Mouse (Mus musculus) CD4-positive, CD25-positive, alpha-beta regulatory T cell, adult 4 months (primary cell): ENCODE data around the gene March11. TPM values are rescaled to one million over a fixed set of nuclear protein-coding genes. Genes with fewer than 3 reads are reported as not detected.

ENCODE experiments used
- ATAC-seq: one replicate; pipeline ENCODE4 v1.8.0; 2017
- polyA plus RNA-seq, 2 experiments: library from polyadenylated mRNA; unstranded; fragments of 100-300 nt; shearing (Covaris generic); gene quantifications; one replicate each; pipeline ENCODE4 v1.2.1; 2017

Gene March11
- polyA plus RNA-seq, 2 experiments from 2014 or later = 0.42 TPM; not detected in 1

GRCm38 (mm10) chr15:26374232-26374631 is 65.4 kb downstream of the March11 start:
- no peak for ATAC-seq

- ATAC-seq = no peak
Observed at GRCm38 (mm10) chr15:26374946-26375345, 66.1 kb downstream of the March11 start.

- no peak for ATAC-seq
Observed at GRCm38 (mm10) chr15:26377355-26377754, 68.5 kb downstream of the March11 start.

- ATAC-seq = no peak
Observed at GRCm38 (mm10) chr15:26378879-26379278, 70.0 kb downstream of the March11 start.

GRCm38 (mm10) chr15:26379831-26380230 is 71.0 kb downstream of the March11 start:
- no peak for ATAC-seq

- no peak for ATAC-seq
Observed at GRCm38 (mm10) chr15:26380844-26381243, 72.0 kb downstream of the March11 start.

GRCm38 (mm10) chr15:26390001-26390400 is 81.2 kb downstream of the March11 start:
- ATAC-seq = no peak

GRCm38 (mm10) chr15:26396556-26396955 is 87.7 kb downstream of the March11 start:
- no peak for ATAC-seq

GRCm38 (mm10) chr15:26425284-26425683 is 116.4 kb downstream of the March11 start:
- no peak for ATAC-seq

GRCm38 (mm10) chr15:26426231-26426630 is 117.4 kb downstream of the March11 start:
- ATAC-seq = no peak

GRCm38 (mm10) chr15:26430565-26430964 is 121.7 kb downstream of the March11 start:
- no peak for ATAC-seq

- ATAC-seq = no peak
Observed at GRCm38 (mm10) chr15:26432676-26433075, 123.8 kb downstream of the March11 start.

GRCm38 (mm10) chr15:26435725-26436124 is 126.9 kb downstream of the March11 start:
- ATAC-seq = no peak

- no peak for ATAC-seq
Observed at GRCm38 (mm10) chr15:26437113-26437512, 128.3 kb downstream of the March11 start.
